Mouse (Mus musculus): Measurements from ENCODE around the gene Hsd17b1. TPM values are rescaled to one million over a fixed set of nuclear protein-coding genes. Genes with fewer than 3 reads are reported as not detected.

The Hsd17b1 gene
- polyA plus RNA-seq (2015; fragmentation: Nextera tagmentation; extraction: Ambion mirVana): 0.26 and 0.50 TPM in 2 replicates

DNA sequence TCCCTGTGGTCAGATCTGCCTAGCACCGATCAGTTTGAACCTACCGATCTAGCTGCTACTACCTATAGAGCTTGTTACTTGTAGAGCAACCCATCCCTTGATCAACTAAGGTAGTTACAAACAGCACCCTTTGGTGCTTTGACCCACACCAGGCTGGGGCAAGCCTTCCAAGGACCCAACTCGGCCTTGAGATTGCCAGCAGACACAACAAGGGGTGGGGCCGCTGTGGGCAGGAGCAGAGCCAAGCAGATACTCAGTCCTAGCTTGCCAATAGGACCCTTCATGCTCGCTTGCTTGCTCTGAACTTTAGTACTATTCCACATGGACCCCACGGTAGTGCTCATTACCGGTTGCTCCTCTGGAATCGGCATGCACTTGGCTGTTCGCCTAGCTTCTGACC lies at the start of gene Hsd17b1:
TSS of gene Hsd17b1 (plus strand) at position 291 of the 400 bp plus-strand sequence.
- H3K27ac ChIP-seq (ENCODE audit: low read depth, low read length): no peak within 1 kb of the TSS
- 66% methylated on average over 9 of the region's 9 CpGs for WGBS
- H3K4me3 ChIP-seq (ENCODE audit: low read length): no peak within 1 kb of the TSS
- H3K9ac ChIP-seq (ENCODE audit: low read depth, low read length): no peak within 1 kb of the TSS
- no peak within 1 kb of the TSS for H3K4me2 ChIP-seq (ENCODE audit: low read length)
- H3K4me1 ChIP-seq (ENCODE audit: control insufficient read depth, insufficient read depth, low read depth, low read length): peaks cover 7% of the 10 kb centered on the region
- peaks cover 39% of the 10 kb centered on the region for H3K27me3 ChIP-seq (replicated peaks; ENCODE audit: control insufficient read depth, insufficient read depth, low read length)
- no peaks in the 10 kb centered on the region for H3K9me3 ChIP-seq (ENCODE audit: control insufficient read depth, low read length)
- ATAC-seq: no peak
- H3K36me3 ChIP-seq (ENCODE audit: control insufficient read depth, insufficient read depth, low read length): no peaks in the 10 kb centered on the region

GRCm38 (mm10) chr11:101029320-101029719 lies 48.9 kb upstream of the Hsd17b1 start:
- ATAC-seq: no peak

DNA sequence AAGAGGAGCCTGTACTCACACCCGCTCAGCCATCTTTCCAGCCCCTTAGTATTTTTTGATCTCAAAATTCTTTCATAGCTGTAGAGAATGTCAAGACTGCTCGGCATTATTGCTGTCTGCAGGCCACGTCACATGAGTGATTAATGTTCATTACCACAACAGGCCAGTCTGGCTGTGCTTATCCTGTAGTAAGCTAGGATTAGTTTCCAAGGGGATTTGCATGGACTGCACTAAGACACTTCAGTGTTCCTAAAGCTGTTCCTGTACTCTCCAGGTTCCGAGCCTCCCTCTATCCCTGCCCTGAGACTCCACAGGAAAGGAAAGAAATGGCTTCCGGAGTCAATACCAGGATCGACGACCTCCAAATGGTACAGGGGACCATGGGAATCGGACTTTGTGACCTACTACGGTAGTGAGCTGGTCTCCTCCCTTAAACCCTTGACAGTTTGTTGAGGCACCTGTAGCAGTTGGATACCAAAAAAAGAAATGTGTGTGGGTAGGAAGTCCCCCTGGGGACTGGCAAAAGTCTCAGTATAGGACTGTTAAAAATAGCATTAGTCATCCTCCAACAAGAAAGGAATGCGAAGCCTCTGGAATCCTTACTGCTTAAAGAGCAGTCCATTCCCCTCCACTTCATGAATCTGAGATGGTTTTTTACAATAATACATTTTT lies 47.9 kb upstream of the Hsd17b1 start:
- H3K9me3 ChIP-seq (ENCODE audit: control insufficient read depth, low read length): no peaks in the 10 kb centered on the region
- no peak overlapping the region for H3K4me3 ChIP-seq (ENCODE audit: low read length)
- no peak overlapping the region for H3K9ac ChIP-seq (ENCODE audit: low read depth, low read length)
- H3K27ac ChIP-seq (ENCODE audit: low read depth, low read length): no peak overlapping the region
- H3K4me2 ChIP-seq (ENCODE audit: low read length): no peak overlapping the region
- peaks cover 69% of the 10 kb centered on the region for H3K36me3 ChIP-seq (ENCODE audit: control insufficient read depth, insufficient read depth, low read length)
- WGBS: 90% methylated on average over 10 of the region's 10 CpGs
- no peaks in the 10 kb centered on the region for H3K4me1 ChIP-seq (ENCODE audit: control insufficient read depth, insufficient read depth, low read depth, low read length)
- no peaks in the 10 kb centered on the region for H3K27me3 ChIP-seq (replicated peaks; ENCODE audit: control insufficient read depth, insufficient read depth, low read length)
- no peak for ATAC-seq

More at GRCm38 (mm10) chr11:101029320-101029719, 48.9 kb upstream of the Hsd17b1 start:
- no peaks in the 10 kb centered on the region for H3K4me1 ChIP-seq (ENCODE audit: control insufficient read depth, insufficient read depth, low read depth, low read length)
- H3K9ac ChIP-seq (ENCODE audit: low read depth, low read length): no peak overlapping the region
- H3K4me3 ChIP-seq (ENCODE audit: low read length): no peak overlapping the region
- H3K36me3 ChIP-seq (ENCODE audit: control insufficient read depth, insufficient read depth, low read length): peaks cover 65% of the 10 kb centered on the region
- no peak overlapping the region for H3K27ac ChIP-seq (ENCODE audit: low read depth, low read length)
- 87% methylated on average over 8 of the region's 8 CpGs for WGBS
- H3K9me3 ChIP-seq (ENCODE audit: control insufficient read depth, low read length): no peaks in the 10 kb centered on the region
- no peak overlapping the region for H3K4me2 ChIP-seq (ENCODE audit: low read length)
- H3K27me3 ChIP-seq (replicated peaks; ENCODE audit: control insufficient read depth, insufficient read depth, low read length): no peaks in the 10 kb centered on the region

GRCm38 (mm10) chr11:101030808-101031156 lies 47.4 kb upstream of the Hsd17b1 start:
- WGBS: 93% methylated on average over 4 of the region's 4 CpGs
- Histone ChIP-seq H3K36me3 (ENCODE audit: control insufficient read depth, insufficient read depth, low read length) (peaks cover 71% of the 10 kb centered on the region), H3K27ac (ENCODE audit: low read depth, low read length) (no peak overlapping the region), H3K4me1 (ENCODE audit: control insufficient read depth, insufficient read depth, low read depth, low read length) (no peaks in the 10 kb centered on the region), H3K4me3 (ENCODE audit: low read length) (no peak overlapping the region), H3K27me3 (replicated peaks; ENCODE audit: control insufficient read depth, insufficient read depth, low read length) (no peaks in the 10 kb centered on the region), H3K4me2 (ENCODE audit: low read length) (no peak overlapping the region), H3K9me3 (ENCODE audit: control insufficient read depth, low read length) (no peaks in the 10 kb centered on the region), H3K9ac (ENCODE audit: low read depth, low read length) (no peak overlapping the region)
- no peak for ATAC-seq

DNA sequence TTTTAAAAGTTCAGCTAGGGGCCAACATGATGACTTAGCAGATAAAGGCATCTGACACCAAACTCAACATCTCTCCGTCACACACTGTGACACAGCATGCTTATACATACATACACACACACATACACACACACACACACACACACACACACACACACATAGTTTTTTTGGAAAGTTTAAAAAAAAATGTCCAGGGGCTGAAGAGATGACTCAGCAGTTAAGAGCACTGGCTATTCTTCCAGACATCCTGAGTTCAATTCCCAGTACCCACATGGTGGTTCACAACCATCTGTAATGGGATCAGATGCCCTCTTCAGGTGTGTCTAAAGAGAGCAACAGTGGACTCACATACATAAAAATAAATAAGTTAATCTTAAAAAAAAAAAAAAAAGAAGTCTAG lies 46.7 kb upstream of the Hsd17b1 start:
- H3K27ac ChIP-seq (ENCODE audit: low read depth, low read length): no peak overlapping the region
- peaks cover 71% of the 10 kb centered on the region for H3K36me3 ChIP-seq (ENCODE audit: control insufficient read depth, insufficient read depth, low read length)
- WGBS: 93% methylated on average over 1 of the region's 1 CpGs
- no peak overlapping the region for H3K4me2 ChIP-seq (ENCODE audit: low read length)
- no peak for ATAC-seq
- H3K4me1 ChIP-seq (ENCODE audit: control insufficient read depth, insufficient read depth, low read depth, low read length): no peaks in the 10 kb centered on the region
- no peak overlapping the region for H3K4me3 ChIP-seq (ENCODE audit: low read length)
- no peaks in the 10 kb centered on the region for H3K27me3 ChIP-seq (replicated peaks; ENCODE audit: control insufficient read depth, insufficient read depth, low read length)
- H3K9ac ChIP-seq (ENCODE audit: low read depth, low read length): no peak overlapping the region
- H3K9me3 ChIP-seq (ENCODE audit: control insufficient read depth, low read length): no peaks in the 10 kb centered on the region

- H3K27ac ChIP-seq (ENCODE audit: low read depth, low read length): no peak overlapping the region
- no peak overlapping the region for H3K4me3 ChIP-seq (ENCODE audit: low read length)
- no peaks in the 10 kb centered on the region for H3K9me3 ChIP-seq (ENCODE audit: control insufficient read depth, low read length)
- 96% methylated on average over 17 of the region's 17 CpGs for WGBS
- H3K4me2 ChIP-seq (ENCODE audit: low read length): no peak overlapping the region
- ATAC-seq: no peak
- no peaks in the 10 kb centered on the region for H3K4me1 ChIP-seq (ENCODE audit: control insufficient read depth, insufficient read depth, low read depth, low read length)
- H3K9ac ChIP-seq (ENCODE audit: low read depth, low read length): no peak overlapping the region
- H3K27me3 ChIP-seq (replicated peaks; ENCODE audit: control insufficient read depth, insufficient read depth, low read length): no peaks in the 10 kb centered on the region
- H3K36me3 ChIP-seq (ENCODE audit: control insufficient read depth, insufficient read depth, low read length): peaks cover 66% of the 10 kb centered on the region
Observed at GRCm38 (mm10) chr11:101033856-101034500, 44.2 kb upstream of the Hsd17b1 start.

- WGBS: 95% methylated on average over 8 of the region's 8 CpGs
- no peaks in the 10 kb centered on the region for H3K4me1 ChIP-seq (ENCODE audit: control insufficient read depth, insufficient read depth, low read depth, low read length)
Observed at GRCm38 (mm10) chr11:101034614-101035327, 43.4 kb upstream of the Hsd17b1 start.

DNA sequence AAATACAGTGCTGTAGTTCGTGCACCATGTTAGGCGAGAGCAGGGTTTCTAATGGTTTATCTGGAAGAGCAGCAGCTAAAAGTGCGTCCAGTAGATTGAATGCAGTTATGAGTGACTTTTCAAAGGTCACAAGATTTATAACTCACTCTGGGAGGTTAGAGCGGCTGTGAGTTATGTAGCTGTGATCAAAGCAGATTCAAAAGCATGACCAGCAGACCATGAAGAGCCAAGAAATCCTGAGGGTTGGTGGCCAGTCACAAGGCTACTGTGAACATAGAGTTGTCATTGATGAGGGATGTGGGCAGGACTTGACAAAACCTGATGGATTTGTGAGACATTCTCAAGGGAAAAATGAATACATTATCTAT lies 42.9 kb upstream of the Hsd17b1 start:
- Histone ChIP-seq H3K9ac (ENCODE audit: low read depth, low read length) (no peak overlapping the region), H3K27ac (ENCODE audit: low read depth, low read length) (no peak overlapping the region), H3K4me3 (ENCODE audit: low read length) (no peak overlapping the region), H3K4me1 (ENCODE audit: control insufficient read depth, insufficient read depth, low read depth, low read length) (no peaks in the 10 kb centered on the region), H3K27me3 (replicated peaks; ENCODE audit: control insufficient read depth, insufficient read depth, low read length) (no peaks in the 10 kb centered on the region), H3K36me3 (ENCODE audit: control insufficient read depth, insufficient read depth, low read length) (peaks cover 58% of the 10 kb centered on the region), H3K9me3 (ENCODE audit: control insufficient read depth, low read length) (no peaks in the 10 kb centered on the region), H3K4me2 (ENCODE audit: low read length) (no peak overlapping the region)
- WGBS: 86% methylated on average over 4 of the region's 4 CpGs
- ATAC-seq: no peak

More at GRCm38 (mm10) chr11:101034614-101035327, 43.4 kb upstream of the Hsd17b1 start:
- Histone ChIP-seq H3K9ac (ENCODE audit: low read depth, low read length) (no peak overlapping the region), H3K9me3 (ENCODE audit: control insufficient read depth, low read length) (no peaks in the 10 kb centered on the region), H3K4me3 (ENCODE audit: low read length) (no peak overlapping the region), H3K4me2 (ENCODE audit: low read length) (no peak overlapping the region), H3K36me3 (ENCODE audit: control insufficient read depth, insufficient read depth, low read length) (peaks cover 62% of the 10 kb centered on the region), H3K27me3 (replicated peaks; ENCODE audit: control insufficient read depth, insufficient read depth, low read length) (no peaks in the 10 kb centered on the region), H3K27ac (ENCODE audit: low read depth, low read length) (no peak overlapping the region)
- ATAC-seq: no peak

- Histone ChIP-seq H3K4me2 (ENCODE audit: low read length) (no peak overlapping the region), H3K4me1 (ENCODE audit: control insufficient read depth, insufficient read depth, low read depth, low read length) (no peaks in the 10 kb centered on the region), H3K9me3 (ENCODE audit: control insufficient read depth, low read length) (no peaks in the 10 kb centered on the region), H3K27me3 (replicated peaks; ENCODE audit: control insufficient read depth, insufficient read depth, low read length) (no peaks in the 10 kb centered on the region), H3K9ac (ENCODE audit: low read depth, low read length) (no peak overlapping the region), H3K4me3 (ENCODE audit: low read length) (no peak overlapping the region), H3K36me3 (ENCODE audit: control insufficient read depth, insufficient read depth, low read length) (peaks cover 47% of the 10 kb centered on the region), H3K27ac (ENCODE audit: low read depth, low read length) (no peak overlapping the region)
- no peak for ATAC-seq
- WGBS: 73% methylated on average over 10 of the region's 10 CpGs
Observed at GRCm38 (mm10) chr11:101037795-101038194, 40.4 kb upstream of the Hsd17b1 start.

Data from hindbrain, embryonic 16.5 days (tissue).